Mouse (Mus musculus): ENCODE measurements around the gene BC049352.

The BC049352 gene

DNA sequence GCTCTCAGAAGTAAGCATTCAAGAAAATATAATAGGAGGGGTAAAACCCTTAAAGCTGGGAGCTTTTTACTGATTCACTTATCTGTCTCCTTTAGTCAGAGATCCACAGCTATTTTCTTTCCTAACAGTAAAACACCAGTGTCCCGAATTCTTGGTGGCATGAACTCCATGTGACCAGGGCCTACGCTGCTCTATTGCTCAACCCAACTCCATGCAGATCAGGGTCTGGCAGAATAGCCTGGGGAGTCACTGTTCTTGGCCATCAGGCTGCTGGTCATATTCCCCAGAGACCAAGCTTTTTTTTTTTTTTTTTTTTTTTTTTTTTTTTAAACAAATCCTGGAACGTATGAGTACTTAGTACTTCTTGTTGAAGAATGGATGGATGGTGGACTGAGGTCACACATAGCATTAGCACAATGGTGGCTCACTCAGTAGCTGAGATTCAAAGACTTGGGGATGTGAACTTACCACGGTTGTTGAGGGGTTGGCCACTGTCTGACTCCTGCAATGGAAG lies 7.9 kb downstream of the BC049352 start:
- DNase-seq (ENCODE audit: low spot score): no peak

DNA sequence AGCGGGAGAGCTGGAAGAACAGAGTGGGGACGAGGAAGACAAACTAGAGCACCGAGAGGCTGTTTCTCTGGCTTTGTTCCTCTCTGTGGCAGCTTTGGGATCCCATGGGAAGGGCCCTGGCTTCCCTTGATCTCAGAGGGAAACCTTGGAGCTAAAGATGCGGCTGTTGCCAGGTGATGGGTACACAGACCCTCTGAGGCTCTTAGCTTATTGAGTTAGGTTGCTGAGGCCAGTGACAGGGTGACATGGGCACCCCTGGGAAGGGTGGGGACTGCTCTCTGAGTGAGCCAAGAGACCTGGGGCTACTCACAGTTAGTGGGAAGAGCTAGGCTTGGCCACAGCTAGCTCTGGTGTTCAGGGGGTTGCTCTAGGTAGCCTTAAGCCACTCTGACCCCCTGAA lies 13.7 kb downstream of the BC049352 start:
- no peak for DNase-seq (ENCODE audit: low spot score)

DNA sequence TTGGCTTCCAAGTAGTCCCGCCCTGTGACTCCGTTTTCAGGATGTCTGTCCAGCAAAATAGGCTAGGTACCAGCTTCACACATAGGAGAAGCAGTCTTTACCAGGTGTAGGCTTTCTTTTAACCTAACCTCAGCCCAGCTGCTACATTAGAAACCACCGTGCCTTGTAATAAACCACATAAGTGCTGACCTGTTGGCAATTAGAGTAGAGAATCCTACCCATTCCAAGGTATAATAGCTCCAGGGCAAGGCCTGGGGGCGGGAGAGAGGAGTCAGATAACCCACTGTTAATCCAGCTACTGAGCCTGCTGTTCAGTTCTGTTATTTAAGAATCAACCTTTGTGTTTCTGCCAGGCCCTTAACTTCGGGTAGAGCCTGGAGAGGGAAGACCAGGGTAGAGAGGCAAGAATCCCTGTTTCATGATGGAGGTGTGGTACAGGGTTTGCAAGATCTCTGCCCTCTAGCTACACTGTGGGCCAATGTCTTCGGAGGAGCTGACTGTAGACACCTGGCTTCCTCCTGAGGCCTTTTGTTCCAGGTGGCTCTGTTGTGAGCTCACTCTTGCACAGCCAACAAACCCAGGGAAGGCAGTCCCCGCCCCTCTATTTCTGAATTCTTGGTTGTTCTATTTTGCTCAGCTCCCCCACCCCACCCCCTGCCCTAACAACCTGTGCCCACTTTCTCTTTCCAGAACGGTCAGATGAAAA lies 14.5 kb downstream of the BC049352 start:
- DNase-seq (ENCODE audit: low spot score): no peak

- no peak for DNase-seq (ENCODE audit: low spot score)
Measured at GRCm38 (mm10) chr9:45197549-45197948, 15.7 kb downstream of the BC049352 start.

DNA sequence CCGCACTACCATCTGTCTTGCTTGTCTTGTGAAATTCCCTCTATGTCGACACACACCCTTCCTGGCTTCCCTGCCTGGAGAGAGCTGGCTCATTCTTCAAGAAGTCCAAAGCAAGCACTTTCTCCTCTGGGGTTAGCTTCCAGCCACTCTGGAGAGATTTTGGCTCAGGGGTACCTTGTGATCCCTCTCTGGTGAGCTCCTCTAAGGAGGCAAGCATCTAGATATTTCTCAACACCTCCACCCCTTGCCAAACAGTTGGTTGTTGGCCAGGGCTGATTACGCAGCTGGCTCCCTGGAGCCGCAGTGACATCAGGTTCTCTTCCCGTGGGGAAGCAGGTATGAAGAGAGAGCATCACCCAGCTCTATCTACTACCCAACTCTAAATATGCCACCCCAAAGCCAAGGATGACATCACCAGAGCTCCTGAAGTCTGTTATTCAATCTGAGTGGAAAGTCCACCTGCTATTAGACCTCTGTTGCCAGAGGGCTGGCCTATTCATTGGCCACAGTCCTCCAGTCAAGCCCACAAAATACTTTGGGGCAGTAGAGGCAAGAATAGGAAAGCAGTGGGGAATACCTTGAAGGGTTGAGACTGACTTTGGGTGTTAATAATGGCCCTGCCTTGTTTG lies 19.6 kb downstream of the BC049352 start:
- no peak for DNase-seq (ENCODE audit: low spot score)

GRCm38 (mm10) chr9:45202021-45202798 lies 20.4 kb downstream of the BC049352 start:
- no peak for DNase-seq (ENCODE audit: low spot score)

DNA sequence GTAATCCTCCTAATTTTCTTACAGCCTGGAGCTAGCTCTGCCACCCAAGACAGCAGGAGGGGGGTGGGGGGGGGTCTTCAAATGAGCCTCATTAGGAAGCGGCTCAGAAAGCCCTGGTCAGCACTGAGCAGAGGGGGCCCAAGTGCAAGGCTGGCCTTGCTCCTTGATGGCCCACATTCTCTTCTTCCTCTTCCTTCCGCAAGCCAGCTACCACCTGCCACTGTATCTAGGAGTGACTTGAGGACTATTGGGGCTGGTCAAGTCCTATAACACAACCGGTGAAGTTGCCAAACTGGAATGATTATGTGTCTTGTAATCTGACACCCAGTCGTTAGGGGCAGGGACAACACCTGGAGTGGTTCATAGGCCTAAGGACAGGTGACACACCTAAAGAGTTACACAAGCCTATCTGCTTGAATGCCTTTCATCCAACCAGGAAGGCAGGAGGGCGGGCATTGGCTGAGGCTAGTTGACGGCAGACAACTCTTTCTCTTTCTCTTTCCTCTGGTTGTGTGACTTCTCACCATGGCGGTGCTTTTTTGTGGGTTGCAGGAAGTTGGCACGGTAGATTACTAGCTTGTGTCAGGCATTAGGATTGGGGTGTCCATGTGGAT lies 22.1 kb downstream of the BC049352 start, which contains the start of gene Tmprss4:
Gene Tmprss4, minus strand, starts transcription at position 296 of the 614 bp plus-strand sequence.
- peak; percentile 12 for DNase-seq (ENCODE audit: low spot score)

GRCm38 (mm10) chr9:45205143-45205542 lies 23.3 kb downstream of the BC049352 start:
- no peak for DNase-seq (ENCODE audit: low spot score)

GRCm38 (mm10) chr9:45206121-45206520 lies 24.3 kb downstream of the BC049352 start:
- no peak for DNase-seq (ENCODE audit: low spot score)

- DNase-seq (ENCODE audit: low spot score): no peak
Measured at GRCm38 (mm10) chr9:45207015-45207743, 25.4 kb downstream of the BC049352 start.

GRCm38 (mm10) chr9:45212001-45212400 lies 30.2 kb downstream of the BC049352 start:
- DNase-seq (ENCODE audit: low spot score): no peak

DNA sequence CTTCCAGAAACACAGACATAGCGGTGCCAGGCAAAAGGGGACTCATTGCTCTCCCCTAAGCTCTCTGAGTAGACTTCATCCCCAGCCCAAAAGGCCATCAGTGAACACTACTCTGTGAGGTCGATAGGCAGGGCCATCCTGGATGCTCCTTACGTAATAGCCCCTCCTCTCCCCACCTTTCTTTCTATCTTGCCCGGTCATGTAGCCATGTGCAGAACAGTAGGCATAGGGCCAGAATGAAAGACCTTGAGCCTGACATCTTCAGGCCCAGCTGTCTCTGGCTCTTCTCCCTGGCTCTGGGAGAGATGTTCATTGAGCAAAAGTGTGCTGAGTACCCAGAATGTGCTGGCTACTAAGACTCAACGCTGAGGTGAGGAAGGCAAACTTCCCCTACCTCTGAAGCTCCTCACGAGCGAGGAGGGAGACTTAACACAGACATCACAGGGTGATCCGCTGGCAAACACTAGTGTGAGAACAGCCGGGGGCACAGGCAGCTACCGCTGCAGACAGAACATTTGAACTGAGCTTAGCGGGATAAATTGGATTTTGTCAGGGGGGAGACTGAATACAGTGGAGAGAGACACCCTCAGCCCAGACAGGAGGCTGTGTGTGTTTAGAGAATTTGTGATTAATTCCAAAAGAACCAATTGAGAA lies 33.8 kb downstream of the BC049352 start:
- no peak for DNase-seq (ENCODE audit: low spot score)

GRCm38 (mm10) chr9:45219644-45220043 lies 37.8 kb downstream of the BC049352 start:
- DNase-seq (ENCODE audit: low spot score): no peak

DNA sequence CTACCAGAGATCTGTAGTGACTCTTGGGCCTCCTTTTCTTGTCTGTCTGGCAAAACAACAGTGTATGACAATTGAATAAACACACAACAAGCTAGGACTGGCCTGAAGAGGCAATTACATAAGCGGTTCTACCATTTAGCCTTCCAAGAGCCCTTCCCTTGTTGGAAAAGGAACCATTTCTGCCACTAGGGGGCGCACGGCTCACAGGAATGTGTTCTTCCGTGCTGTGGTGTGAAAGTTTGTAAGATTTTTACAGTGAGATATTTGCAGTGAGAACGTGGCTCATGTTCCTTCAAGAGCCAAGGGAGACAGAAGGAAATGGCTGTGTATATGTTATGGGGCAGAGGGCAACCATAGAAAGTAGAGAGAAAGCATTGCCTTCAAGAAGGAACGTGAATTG lies 39.8 kb downstream of the BC049352 start:
- DNase-seq (ENCODE audit: low spot score): peak; percentile 94

GRCm38 (mm10) chr9:45229359-45229758 lies 47.6 kb downstream of the BC049352 start:
- no peak for DNase-seq (ENCODE audit: low spot score)

DNA sequence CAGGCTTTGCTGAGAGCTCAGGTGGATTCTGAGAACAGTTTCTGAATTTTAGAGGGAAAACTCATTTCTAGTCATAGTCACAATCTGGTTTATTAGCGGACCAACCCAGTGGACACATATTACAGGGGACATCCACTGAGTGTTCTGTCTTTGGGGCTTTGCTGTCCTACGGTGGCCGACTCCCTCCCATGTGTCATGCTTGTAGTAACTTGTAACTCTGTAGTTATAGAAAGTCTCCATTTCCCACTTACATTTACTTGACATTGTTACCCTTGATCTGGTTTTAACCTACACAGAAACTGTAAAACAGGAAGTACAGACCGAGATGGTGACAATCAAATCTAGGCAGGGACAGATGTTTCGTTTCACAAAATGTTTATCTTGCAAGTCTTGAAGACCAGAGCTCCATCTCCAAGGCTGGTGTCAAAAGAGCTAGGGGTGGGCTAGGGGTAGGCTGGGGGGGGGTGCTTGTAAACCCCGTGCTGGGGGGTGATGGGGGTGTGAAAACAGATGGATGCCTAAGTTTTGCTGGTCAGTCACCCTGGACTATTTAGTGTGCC lies 53.9 kb downstream of the BC049352 start:
- DNase-seq (ENCODE audit: low spot score): no peak

- no peak for DNase-seq (ENCODE audit: low spot score)
Measured at GRCm38 (mm10) chr9:45236744-45237143, 54.9 kb downstream of the BC049352 start.

DNA sequence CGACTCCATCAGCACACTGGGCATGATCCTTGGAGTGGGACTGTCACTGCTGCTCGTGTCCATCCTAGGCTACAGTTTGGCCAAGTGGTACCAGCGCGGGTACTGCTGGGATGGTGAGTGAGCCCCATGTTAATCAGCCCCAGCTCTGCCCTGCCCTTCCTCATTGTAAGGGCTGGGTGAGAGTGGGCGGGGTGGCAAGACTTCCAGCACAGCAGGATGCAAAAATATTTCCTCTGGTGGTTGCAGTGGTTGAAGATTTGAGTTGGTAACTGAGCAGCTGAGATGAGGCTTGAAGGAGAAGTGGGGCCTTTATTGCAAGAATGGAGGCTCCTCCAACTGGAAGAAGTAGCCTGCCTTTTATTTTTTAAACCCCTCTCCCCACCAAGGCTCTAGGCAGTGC lies 59.6 kb downstream of the BC049352 start:
- no peak for DNase-seq (ENCODE audit: low spot score)

- DNase-seq (ENCODE audit: low spot score): no peak
Measured at GRCm38 (mm10) chr9:45245432-45245831, 63.6 kb downstream of the BC049352 start.

DNA sequence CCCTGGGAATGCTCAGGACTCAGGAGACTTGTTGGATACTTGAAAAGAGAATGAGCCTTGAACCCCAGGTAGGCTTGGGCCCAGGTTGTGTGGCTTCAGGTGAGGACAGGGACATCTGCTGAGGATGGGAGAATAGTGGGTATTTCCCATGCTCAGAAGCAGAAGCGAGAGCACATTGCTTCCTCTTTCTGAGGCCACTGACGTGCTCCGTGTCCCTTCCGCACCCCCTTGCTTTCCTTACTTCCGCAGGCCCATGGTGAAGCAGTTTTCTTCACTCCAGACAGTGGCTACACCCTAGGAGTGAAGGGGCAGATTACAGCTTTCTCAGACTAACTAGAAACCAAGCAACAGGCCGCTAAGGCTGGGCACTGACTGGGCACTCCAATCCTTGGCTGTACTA lies 64.3 kb downstream of the BC049352 start:
- no peak for DNase-seq (ENCODE audit: low spot score)

DNA sequence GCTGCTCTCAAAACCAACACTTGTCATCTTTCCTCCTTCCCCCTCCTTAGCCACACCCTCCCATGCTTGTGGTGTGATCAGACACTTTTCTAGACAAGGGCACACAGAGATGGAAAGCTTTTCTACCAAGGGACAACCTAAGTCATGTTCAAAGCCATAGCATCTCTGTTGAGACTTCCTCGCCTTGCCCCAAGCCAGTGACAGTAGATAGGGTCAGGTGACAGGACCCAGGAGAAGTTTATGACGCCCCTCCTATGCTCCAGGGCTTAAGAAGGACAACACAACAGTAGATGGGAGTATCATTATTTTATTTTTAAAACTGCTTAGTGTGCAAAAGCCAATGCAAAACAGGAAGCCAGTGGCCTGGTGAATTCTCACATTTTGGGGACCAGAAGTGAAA lies 65.7 kb downstream of the BC049352 start:
- no peak for DNase-seq (ENCODE audit: low spot score)
